ENCODE assay signal across 17 mouse cellular contexts in the genomic region with DNA sequence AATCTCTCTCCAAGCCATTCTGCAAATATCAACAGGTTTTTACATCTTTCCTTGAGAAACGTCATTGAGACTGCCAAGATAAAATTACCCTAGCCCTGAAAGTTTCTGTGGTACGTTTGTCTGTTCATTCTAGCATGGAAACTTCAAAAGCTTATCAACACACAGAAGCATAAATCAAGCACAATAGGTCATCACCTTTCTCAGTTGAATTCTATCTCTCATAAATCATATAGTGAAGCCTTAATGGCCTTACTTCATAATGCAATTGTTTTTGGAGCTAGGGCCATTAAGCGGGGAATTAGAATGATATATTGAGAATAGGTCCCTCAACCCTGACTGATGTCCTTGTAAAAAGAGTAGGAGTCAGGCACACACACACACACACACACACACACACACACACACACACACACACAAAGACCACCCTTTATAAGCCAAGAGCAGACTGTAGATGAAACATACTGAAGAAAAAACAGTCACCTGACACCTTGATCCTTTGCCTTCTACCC.
"Had no signal": no experiment of that assay in that cellular context is flagged by ENCODE, and none has a peak within 500 bp of the region (broad histone marks: within the 10 kb centered on the region; RNA-seq: fewer than 3 reads in every experiment).

No protein-coding gene starts in this region.

- H3K27me3 ChIP-seq: limb, embryonic 15.5 days; megakaryocyte, embryonic 14.5 days had no signal

- H3K9ac ChIP-seq: limb, embryonic 12.5 days; limb, embryonic 15.5 days; liver, embryonic 14.5 days; liver, postnatal 0 days; lung, embryonic 14.5 days had no signal

- H3K27ac ChIP-seq: limb, embryonic 12.5 days; limb, embryonic 15.5 days; liver, embryonic 14.5 days had no signal

- ATAC-seq: intestine, postnatal 0 days; liver, postnatal 0 days; lung, postnatal 0 days had no signal

- H3K9me3 ChIP-seq: limb, embryonic 12.5 days; limb, embryonic 15.5 days had no signal

- DNase-seq: kidney, adult 9 months; kidney, postnatal 36 days; left cerebral cortex, postnatal 4 days; liver, postnatal 0 days; lung, embryonic 14.5 days; lung, postnatal 36 days; midbrain, embryonic 14.5 days; thymus, adult 18-20 months; thymus, postnatal 36 days had no signal

- H3K4me2 ChIP-seq: limb, embryonic 12.5 days; limb, embryonic 15.5 days; liver, embryonic 11.5 days; lung, embryonic 14.5 days; midbrain, embryonic 11.5 days had no signal

- H3K4me3 ChIP-seq: limb, embryonic 12.5 days; limb, embryonic 15.5 days; megakaryocyte, embryonic 14.5 days had no signal

- H3K36me3 ChIP-seq: limb, embryonic 12.5 days; limb, embryonic 15.5 days had no signal

- H3K4me1 ChIP-seq: limb, embryonic 15.5 days; megakaryocyte, embryonic 14.5 days had no signal
